ENCODE assay signal across 8 mouse cellular contexts in the genomic region with DNA sequence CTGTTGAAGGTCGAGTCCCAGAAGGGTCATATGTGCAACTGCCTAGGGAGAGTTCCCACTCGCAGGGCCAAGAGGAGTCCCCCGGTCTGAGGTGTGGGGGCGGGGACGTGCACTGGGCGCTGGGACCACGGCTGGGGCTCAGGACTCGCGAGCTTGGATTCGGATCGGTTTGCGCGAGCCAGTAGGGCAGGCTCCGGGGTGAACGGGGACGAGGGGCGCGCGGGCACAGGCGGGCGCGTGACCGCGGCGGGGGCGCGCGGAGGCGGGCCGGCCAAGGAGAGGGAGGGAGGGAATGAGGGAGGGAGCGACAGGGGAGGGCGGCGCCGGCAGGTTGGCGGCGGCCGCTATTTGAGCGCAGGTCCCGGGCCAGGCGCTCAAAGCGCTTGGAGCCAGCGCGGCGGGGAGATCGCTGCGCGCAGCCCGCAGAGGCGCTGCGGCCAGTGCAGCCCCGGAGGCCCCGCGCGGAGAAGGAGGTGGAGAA. TPM values are rescaled to one million over a fixed set of nuclear protein-coding genes. Genes with fewer than 3 reads are reported as not detected.
A peak's percentile ranks its signal among the peaks of the same experiment; 100 is the strongest.
DNase-seq lines count a peak whose midpoint lies in the region; ATAC-seq lines count a peak whose summit lies in the region.

Gene Cacna2d2, plus strand, starts transcription at position 122 of the 481 bp plus-strand sequence.

- H3K9ac ChIP-seq in midbrain, embryonic 13.5 days (replicated peaks) = peak within 1 kb of the TSS; percentile 88
- H3K9ac ChIP-seq in stomach, embryonic 15.5 days = peak within 1 kb of the TSS; percentile 1; the same call in 1 of the 2 replicates

- peak within 1 kb of the TSS; percentile 95 for H3K4me2 ChIP-seq in midbrain, embryonic 13.5 days (replicated peaks)
- peak within 1 kb of the TSS; percentile 100 for H3K4me2 ChIP-seq in stomach, embryonic 15.5 days

- H3K4me1 ChIP-seq in limb, embryonic 10.5 days = peaks cover 25% of the 10 kb centered on the region
- peaks cover 49% of the 10 kb centered on the region for H3K4me1 ChIP-seq in midbrain, embryonic 13.5 days (replicated peaks)
- peaks cover 12% of the 10 kb centered on the region; the same call in 1 of the 2 replicates for H3K4me1 ChIP-seq in stomach, embryonic 15.5 days

- H3K27me3 ChIP-seq in limb, embryonic 10.5 days (ENCODE audit: low read depth, poor library complexity, severe bottlenecking) = peaks cover 98% of the 10 kb centered on the region
- peaks cover 36% of the 10 kb centered on the region for H3K27me3 ChIP-seq in midbrain, embryonic 13.5 days
- peaks cover 77% of the 10 kb centered on the region for H3K27me3 ChIP-seq in stomach, embryonic 15.5 days (replicated peaks)

- 1% methylated on average over 34 of the region's 54 CpGs for WGBS in limb, embryonic 10.5 days
- WGBS in midbrain, embryonic 13.5 days = 0% methylated on average over 42 of the region's 54 CpGs
- under 1% methylated on average over 30 of the region's 54 CpGs for WGBS in stomach, embryonic 15.5 days

- H3K4me3 ChIP-seq in limb, embryonic 10.5 days = peak within 1 kb of the TSS; percentile 73
- H3K4me3 ChIP-seq in midbrain, embryonic 13.5 days (replicated peaks) = peak within 1 kb of the TSS; percentile 89
- peak within 1 kb of the TSS; percentile 59 for H3K4me3 ChIP-seq in stomach, embryonic 15.5 days (replicated peaks)

- H3K36me3 ChIP-seq in limb, embryonic 10.5 days = no peaks in the 10 kb centered on the region
- H3K36me3 ChIP-seq in midbrain, embryonic 13.5 days = no peaks in the 10 kb centered on the region
- no peaks in the 10 kb centered on the region for H3K36me3 ChIP-seq in stomach, embryonic 15.5 days

- no peaks in the 10 kb centered on the region for H3K9me3 ChIP-seq in limb, embryonic 10.5 days (replicated peaks)
- no peaks in the 10 kb centered on the region for H3K9me3 ChIP-seq in midbrain, embryonic 13.5 days
- no peaks in the 10 kb centered on the region for H3K9me3 ChIP-seq in stomach, embryonic 15.5 days

- no peak for ATAC-seq in CD4-positive, CD25-positive, alpha-beta regulatory T cell, adult 4 months
- peak; percentile 83 for ATAC-seq in midbrain, embryonic 13.5 days
- peak; percentile 44; the same call in 1 of the 2 replicates for ATAC-seq in stomach, embryonic 15.5 days (ENCODE audit: insufficient read depth, low FRiP score, low read depth)

- peak within 1 kb of the TSS; percentile 66 for H3K27ac ChIP-seq in limb, embryonic 10.5 days
- H3K27ac ChIP-seq in midbrain, embryonic 13.5 days = peak within 1 kb of the TSS; percentile 80
- no peak within 1 kb of the TSS for H3K27ac ChIP-seq in stomach, embryonic 15.5 days

- DNase-seq in CD4-positive, CD25-positive, alpha-beta regulatory T cell, adult 2 months (ENCODE audit: low read depth, low spot score) = peak; percentile 6
- peak; percentile 84 for DNase-seq in embryo, embryonic 9.5 days (ENCODE audit: extremely low spot score)
- peak; percentile 65 to 71 for DNase-seq in heart, adult 18-20 months
- DNase-seq in kidney, adult 11 months = peak; percentile 67
- peak; percentile 83 for DNase-seq in limb, embryonic 10.5 days (ENCODE audit: low spot score)

RNA-seq across cellular contexts. Expression of gene Cacna2d2, which starts in this region (rescaled TPM):
- under 1 TPM; 0.52 to 0.73 TPM for polyA plus RNA-seq in CD4-positive, CD25-positive, alpha-beta regulatory T cell, adult 4 months (2017; shearing (Covaris generic))
- 10 to 100 TPM; 14.8 TPM for total RNA-seq in heart, adult 18-20 months (2021)
- polyA plus RNA-seq in limb, embryonic 10.5 days (2016; fragmentation: Nextera tagmentation; extraction: Ambion mirVana) = 0.20 and 0.34 TPM in 2 replicates
- 5.9 and 7.1 TPM in 2 replicates for polyA plus RNA-seq in midbrain, embryonic 13.5 days (2015; fragmentation: Nextera tagmentation; extraction: Ambion mirVana)
- 0.23 and 0.27 TPM in 2 replicates for polyA plus RNA-seq in stomach, embryonic 15.5 days (2015; fragmentation: Nextera tagmentation; extraction: Ambion mirVana)

Comparison
In these comparisons a context has a peak if more than half of its experiments do, and no peak if none do; other contexts are left out.
1. Peak in DNase-seq, H3K4me3 ChIP-seq and H3K27ac ChIP-seq in limb, embryonic 10.5 days; RNA of the gene not detected or under 1 TPM.
2. Peak in ATAC-seq, H3K4me3 ChIP-seq, H3K9ac ChIP-seq and H3K4me2 ChIP-seq in stomach, embryonic 15.5 days; RNA of the gene not detected or under 1 TPM.
3. DNase-seq: peak in every context shown above with its lines; median percentile 84 in embryo, embryonic 9.5 days; 83 in limb, embryonic 10.5 days; 68 in heart, adult 18-20 months; 67 in kidney, adult 11 months; 6 in CD4-positive, CD25-positive, alpha-beta regulatory T cell, adult 2 months.